Mouse (Mus musculus) limb, embryonic 14.5 days (tissue): Measurements from ENCODE around the gene Skap1. TPM values are rescaled to one million over a fixed set of nuclear protein-coding genes. Genes with fewer than 3 reads are reported as not detected.

Source experiments
- ATAC-seq: fragments of 200-750 bp; cut with Nextera tagmentation; 2 replicates; pipeline ENCODE4 v1.8.0; 2017; ENCODE audit warnings: low read depth, moderate number of reproducible peaks, moderate TSS enrichment; ENCODE audit not compliant: low FRiP score
- DNase-seq: peaks from one replicate; pipeline ENCODE4 v3.0.0-alpha.2; 2015; ENCODE audit warnings: low spot score
- H3K27ac ChIP-seq: fragments of 300-500 bp; sonication (generic); replicated peaks from 2 replicates; pipeline ENCODE4 v1.5.1; 2014; ENCODE audit warnings: low read depth, mild to moderate bottlenecking, low read length, moderate library complexity, mixed read lengths
- H3K27me3 ChIP-seq: fragments of 300-500 bp; sonication (generic); 2 replicates; pipeline ENCODE4 v1.6.1; 2014; ENCODE audit warnings: low read length, mixed read lengths; ENCODE audit not compliant: control insufficient read depth, insufficient read depth
- H3K36me3 ChIP-seq: fragments of 300-500 bp; sonication (generic); 2 replicates; pipeline ENCODE4 v1.6.1; 2014; ENCODE audit warnings: mild to moderate bottlenecking, low read length, moderate library complexity, mixed read lengths; ENCODE audit not compliant: control insufficient read depth, insufficient read depth
- H3K4me1 ChIP-seq: fragments of 300-500 bp; sonication (generic); 2 replicates; pipeline ENCODE4 v1.6.1; 2014; ENCODE audit warnings: antibody characterized with exemption, low read length, mixed read lengths; ENCODE audit not compliant: control insufficient read depth, insufficient read depth
- H3K4me2 ChIP-seq: fragments of 300-500 bp; sonication (generic); replicated peaks from 2 replicates; pipeline ENCODE4 v1.6.1; 2014; ENCODE audit warnings: low read depth, mild to moderate bottlenecking, low read length, moderate library complexity; ENCODE audit not compliant: severe bottlenecking
- H3K4me3 ChIP-seq: fragments of 300-500 bp; sonication (generic); replicated peaks from 2 replicates; pipeline ENCODE4 v1.5.1; 2014; ENCODE audit warnings: low read length
- H3K9ac ChIP-seq: fragments of 300-500 bp; sonication (generic); 2 replicates; pipeline ENCODE4 v1.6.1; 2014; ENCODE audit warnings: mild to moderate bottlenecking, low read depth, low read length, moderate library complexity; ENCODE audit not compliant: severe bottlenecking
- H3K9me3 ChIP-seq: fragments of 300-500 bp; sonication (generic); 2 replicates; pipeline ENCODE4 v1.6.1; 2016; ENCODE audit warnings: low read length; ENCODE audit not compliant: control insufficient read depth
- POLR2A ChIP-seq: fragments of 200-500 bp; IDR thresholded peaks from 2 replicates; pipeline ENCODE4 v1.8.0; 2012; ENCODE audit warnings: inconsistent platforms, mild to moderate bottlenecking, moderate library complexity, borderline replicate concordance; ENCODE audit not compliant: insufficient read depth, insufficient read length; ENCODE audit errors: extremely low read depth
- WGBS: fragments of 180-500 bp; shearing (Covaris S2); extraction: QIAGEN DNeasy Blood & Tissue Kit; methylation state at CpG from one replicate; pipeline ENCODE4 v1.1.7; 2014; 5-methylcytosine and 5-hydroxymethylcytosine counted together
- polyA plus RNA-seq, 2 experiments: library from polyadenylated mRNA; depleted of rRNA in 1 of 2; stranded (reverse) in 1 of 2; unstranded in 1 of 2; fragments of >200 nt; fragmentation: Nextera tagmentation in 1 of 2; extraction: Ambion mirVana in 1 of 2; gene quantifications; 2 replicates each; pipeline versions ENCODE4 v1.2.1 to v1.2.3; 2012 to 2014

The Skap1 gene
- polyA plus RNA-seq, 2 experiments = 0.67 to 2.1 TPM

- Histone ChIP-seq H3K9me3 (no peaks in the 10 kb centered on the region), H3K9ac (no peak overlapping the region), H3K4me1 (no peaks in the 10 kb centered on the region), H3K27me3 (no peaks in the 10 kb centered on the region), H3K36me3 (no peaks in the 10 kb centered on the region), H3K27ac (no peak overlapping the region), H3K4me3 (no peak overlapping the region), H3K4me2 (no peak overlapping the region)
- ATAC-seq = no peak
- DNase-seq = no peak
- no peak for TF ChIP-seq POLR2A
- WGBS = 78% methylated on average over 2 of the region's 2 CpGs
Observed at GRCm38 (mm10) chr11:96728577-96728976, 264.2 kb downstream of the Skap1 start.

GRCm38 (mm10) chr11:96729462-96729861 is 265.1 kb downstream of the Skap1 start:
- H3K9me3 ChIP-seq = no peaks in the 10 kb centered on the region
- ATAC-seq (no peak), DNase-seq (no peak)
- H3K9ac ChIP-seq = no peak overlapping the region
- no peak for TF ChIP-seq POLR2A
- H3K27ac ChIP-seq = no peak overlapping the region
- H3K27me3 ChIP-seq = no peaks in the 10 kb centered on the region
- H3K4me2 ChIP-seq = no peak overlapping the region
- WGBS = 53% methylated on average over 9 of the region's 9 CpGs
- H3K4me3 ChIP-seq = no peak overlapping the region
- no peaks in the 10 kb centered on the region for H3K36me3 ChIP-seq
- H3K4me1 ChIP-seq = no peaks in the 10 kb centered on the region

- WGBS = 80% methylated on average over 5 of the region's 5 CpGs
- DNase-seq (no peak), ATAC-seq (no peak)
- Histone ChIP-seq H3K9me3 (no peaks in the 10 kb centered on the region), H3K27me3 (no peaks in the 10 kb centered on the region), H3K36me3 (no peaks in the 10 kb centered on the region), H3K27ac (no peak overlapping the region), H3K4me2 (no peak overlapping the region), H3K4me3 (no peak overlapping the region), H3K9ac (no peak overlapping the region), H3K4me1 (no peaks in the 10 kb centered on the region)
- TF ChIP-seq POLR2A = no peak
Observed at GRCm38 (mm10) chr11:96730327-96730726, 265.9 kb downstream of the Skap1 start.

- peaks cover 15% of the 10 kb centered on the region for H3K27me3 ChIP-seq
- no peak overlapping the region for H3K4me3 ChIP-seq
- no peak for ATAC-seq
- no peak for TF ChIP-seq POLR2A
- H3K9ac ChIP-seq = no peak overlapping the region
- no peaks in the 10 kb centered on the region for H3K36me3 ChIP-seq
- H3K9me3 ChIP-seq = no peaks in the 10 kb centered on the region
- no peak overlapping the region for H3K4me2 ChIP-seq
- DNase-seq = no peak
- WGBS = 47% methylated on average over 4 of the region's 4 CpGs
- H3K4me1 ChIP-seq = peaks cover 6% of the 10 kb centered on the region; the same call in 1 of the 2 replicates
- no peak overlapping the region for H3K27ac ChIP-seq
Observed at GRCm38 (mm10) chr11:96732657-96733056, 268.3 kb downstream of the Skap1 start.

GRCm38 (mm10) chr11:96735908-96736307 is 271.5 kb downstream of the Skap1 start:
- Histone ChIP-seq H3K27ac (no peak overlapping the region), H3K36me3 (no peaks in the 10 kb centered on the region), H3K27me3 (peaks cover 35% of the 10 kb centered on the region), H3K4me1 (peaks cover 6% of the 10 kb centered on the region; the same call in 1 of the 2 replicates), H3K9ac (no peak overlapping the region), H3K4me2 (peak overlapping the region; percentile 26), H3K9me3 (no peaks in the 10 kb centered on the region), H3K4me3 (peak overlapping the region; percentile 20)
- WGBS = under 1% methylated on average over 19 of the region's 19 CpGs
- peak; percentile 74 for DNase-seq
- peak; percentile 82; the same call in 1 of the 2 replicates for ATAC-seq
- no peak for TF ChIP-seq POLR2A

- Histone ChIP-seq H3K4me2 (peak overlapping the region; percentile 26), H3K9ac (no peak overlapping the region), H3K9me3 (no peaks in the 10 kb centered on the region), H3K27me3 (peaks cover 40% of the 10 kb centered on the region), H3K4me3 (peak overlapping the region; percentile 20), H3K36me3 (no peaks in the 10 kb centered on the region), H3K27ac (no peak overlapping the region), H3K4me1 (peaks cover 6% of the 10 kb centered on the region; the same call in 1 of the 2 replicates)
- whole genome bisulfite sequencing = 12% methylated on average over 11 of the region's 11 CpGs
- no peak for DNase-seq
- ATAC-seq = no peak
- TF ChIP-seq POLR2A = no peak
Observed at GRCm38 (mm10) chr11:96736361-96736760, 272.0 kb downstream of the Skap1 start.
